Comparison of ENCODE assay signal across 13 mouse cellular contexts in genomic region chr9:41526126-41526525, GRCm38 (mm10).
DNase-seq lines count a peak whose midpoint lies in the region; ATAC-seq and TF ChIP-seq lines count a peak whose summit lies in the region.
"Had no signal": no experiment of that assay in that cellular context is flagged by ENCODE, and none has a peak within 500 bp of the region (broad histone marks: within the 10 kb centered on the region; RNA-seq: fewer than 3 reads in every experiment).

No protein-coding gene starts in this region.

- no peak for ATAC-seq in embryonic facial prominence, embryonic 12.5 days (ENCODE audit: insufficient number of reproducible peaks, insufficient read depth, low FRiP score, low TSS enrichment)
- no peak for ATAC-seq in lung, postnatal 0 days
- no peak for ATAC-seq in hindbrain, embryonic 12.5 days (ENCODE audit: low FRiP score)
- no peak for ATAC-seq in neural tube, embryonic 15.5 days (ENCODE audit: low FRiP score)
- no peak for ATAC-seq in kidney, embryonic 15.5 days (replicated peaks; ENCODE audit: low FRiP score)

- no peak for DNase-seq in embryonic facial prominence, embryonic 10.5 days (ENCODE audit: low spot score)
- DNase-seq in lung, postnatal 0 days (ENCODE audit: low spot score) = peak; percentile 69
- no peak for DNase-seq in lung, adult 2 months
- no peak for DNase-seq in gastrocnemius, postnatal 14 days
- DNase-seq: heart, postnatal 4 days; liver, embryonic 13.5 days; right cerebral cortex, postnatal 4 days; thymus, adult 2 months had no signal

- H3K27me3 ChIP-seq in embryonic facial prominence, embryonic 12.5 days = no peaks in the 10 kb centered on the region
- no peaks in the 10 kb centered on the region for H3K27me3 ChIP-seq in embryonic facial prominence, embryonic 10.5 days (replicated peaks; ENCODE audit: low read depth, poor library complexity, severe bottlenecking)
- no peaks in the 10 kb centered on the region for H3K27me3 ChIP-seq in lung, postnatal 0 days (replicated peaks; ENCODE audit: insufficient read depth, low read length)
- no peaks in the 10 kb centered on the region for H3K27me3 ChIP-seq in hindbrain, embryonic 12.5 days
- H3K27me3 ChIP-seq in neural tube, embryonic 15.5 days (replicated peaks) = no peaks in the 10 kb centered on the region
- no peaks in the 10 kb centered on the region for H3K27me3 ChIP-seq in kidney, embryonic 15.5 days
- H3K27me3 ChIP-seq: liver, embryonic 13.5 days had no signal

- peak overlapping the region; percentile 41; the same call in 1 of the 2 replicates for H3K27ac ChIP-seq in embryonic facial prominence, embryonic 12.5 days
- no peak overlapping the region for H3K27ac ChIP-seq in embryonic facial prominence, embryonic 10.5 days (replicated peaks)
- no peak overlapping the region for H3K27ac ChIP-seq in lung, postnatal 0 days (ENCODE audit: low read length)
- peak overlapping the region; percentile 70 for H3K27ac ChIP-seq in hindbrain, embryonic 12.5 days
- H3K27ac ChIP-seq in neural tube, embryonic 15.5 days (replicated peaks) = peak overlapping the region; percentile 79
- no peak overlapping the region for H3K27ac ChIP-seq in kidney, embryonic 15.5 days
- H3K27ac ChIP-seq: liver, embryonic 13.5 days had no signal

- H3K9me3 ChIP-seq in embryonic facial prominence, embryonic 12.5 days = no peaks in the 10 kb centered on the region
- H3K9me3 ChIP-seq in embryonic facial prominence, embryonic 10.5 days = no peaks in the 10 kb centered on the region
- no peaks in the 10 kb centered on the region for H3K9me3 ChIP-seq in lung, postnatal 0 days (ENCODE audit: low read length)
- H3K9me3 ChIP-seq in hindbrain, embryonic 12.5 days (replicated peaks) = no peaks in the 10 kb centered on the region
- no peaks in the 10 kb centered on the region for H3K9me3 ChIP-seq in neural tube, embryonic 15.5 days (replicated peaks)
- no peaks in the 10 kb centered on the region for H3K9me3 ChIP-seq in kidney, embryonic 15.5 days (replicated peaks)
- H3K9me3 ChIP-seq: liver, embryonic 13.5 days had no signal

- no peak for TF ChIP-seq CTCF in lung, postnatal 0 days (IDR thresholded peaks at IDR 0.05)
- no peak for TF ChIP-seq CTCF in lung, adult 2 months (IDR thresholded peaks at IDR 0.05; ENCODE audit: insufficient read depth, low read length)

- 70% methylated on average over 8 of the region's 8 CpGs for WGBS in embryonic facial prominence, embryonic 12.5 days
- WGBS in embryonic facial prominence, embryonic 10.5 days = 72% methylated on average over 8 of the region's 8 CpGs
- WGBS in lung, postnatal 0 days = 33% methylated on average over 8 of the region's 8 CpGs
- 26% methylated on average over 8 of the region's 8 CpGs for WGBS in lung, adult 2 months
- WGBS in hindbrain, embryonic 12.5 days = 57% methylated on average over 8 of the region's 8 CpGs
- 46% methylated on average over 8 of the region's 8 CpGs for WGBS in neural tube, embryonic 15.5 days
- WGBS in kidney, embryonic 15.5 days = 56% methylated on average over 8 of the region's 8 CpGs

- H3K36me3 ChIP-seq in embryonic facial prominence, embryonic 12.5 days = 0 out of 2 replicates have a peak, but pooled peaks cover 2% of the 10 kb centered on the region
- peaks cover 5% of the 10 kb centered on the region; the same call in 1 of the 2 replicates for H3K36me3 ChIP-seq in embryonic facial prominence, embryonic 10.5 days (replicated peaks)
- H3K36me3 ChIP-seq in lung, postnatal 0 days (ENCODE audit: insufficient read depth, low read length) = no peaks in the 10 kb centered on the region
- peaks cover 3% of the 10 kb centered on the region; the same call in 1 of the 2 replicates for H3K36me3 ChIP-seq in hindbrain, embryonic 12.5 days
- H3K36me3 ChIP-seq in neural tube, embryonic 15.5 days = no peaks in the 10 kb centered on the region
- no peaks in the 10 kb centered on the region for H3K36me3 ChIP-seq in kidney, embryonic 15.5 days
- H3K36me3 ChIP-seq: liver, embryonic 13.5 days had no signal

- peaks cover 24% of the 10 kb centered on the region for H3K4me1 ChIP-seq in embryonic facial prominence, embryonic 12.5 days
- H3K4me1 ChIP-seq in embryonic facial prominence, embryonic 10.5 days = peaks cover 21% of the 10 kb centered on the region
- H3K4me1 ChIP-seq in lung, postnatal 0 days (ENCODE audit: insufficient read depth, low read depth, low read length) = no peaks in the 10 kb centered on the region
- H3K4me1 ChIP-seq in lung, adult 2 months (ENCODE audit: control insufficient read depth, insufficient read depth, low read length) = no peaks in the 10 kb centered on the region
- peaks cover 26% of the 10 kb centered on the region for H3K4me1 ChIP-seq in hindbrain, embryonic 12.5 days
- peaks cover 41% of the 10 kb centered on the region for H3K4me1 ChIP-seq in neural tube, embryonic 15.5 days
- H3K4me1 ChIP-seq in kidney, embryonic 15.5 days = peaks cover 19% of the 10 kb centered on the region
- H3K4me1 ChIP-seq: liver, embryonic 13.5 days had no signal

- intact Hi-C loops in gastrocnemius, postnatal 14 days (cut with DNase I; ENCODE audit: low total_unique reads) = no loop called here

- no peak for TF ChIP-seq POLR2A in lung, adult 2 months (IDR thresholded peaks at IDR 0.05; ENCODE audit: borderline replicate concordance, extremely low read depth, low read depth, low read length)

- no peak overlapping the region for H3K9ac ChIP-seq in embryonic facial prominence, embryonic 12.5 days
- H3K9ac ChIP-seq in lung, postnatal 0 days (replicated peaks; ENCODE audit: low read depth) = no peak overlapping the region
- H3K9ac ChIP-seq in hindbrain, embryonic 12.5 days = no peak overlapping the region
- no peak overlapping the region for H3K9ac ChIP-seq in neural tube, embryonic 15.5 days (replicated peaks)
- no peak overlapping the region for H3K9ac ChIP-seq in kidney, embryonic 15.5 days
- H3K9ac ChIP-seq: liver, embryonic 13.5 days had no signal

- no peak for TF ChIP-seq EP300 in lung, postnatal 0 days (IDR thresholded peaks at IDR 0.05)

- no peak overlapping the region for H3K4me3 ChIP-seq in embryonic facial prominence, embryonic 12.5 days
- no peak overlapping the region for H3K4me3 ChIP-seq in embryonic facial prominence, embryonic 10.5 days
- H3K4me3 ChIP-seq in lung, postnatal 0 days (ENCODE audit: low read depth, low read length) = no peak overlapping the region
- no peak overlapping the region for H3K4me3 ChIP-seq in lung, adult 2 months (replicated peaks; ENCODE audit: extremely low read depth, low read depth, low read length)
- no peak overlapping the region for H3K4me3 ChIP-seq in hindbrain, embryonic 12.5 days
- H3K4me3 ChIP-seq in neural tube, embryonic 15.5 days (replicated peaks) = no peak overlapping the region
- no peak overlapping the region for H3K4me3 ChIP-seq in kidney, embryonic 15.5 days (replicated peaks)
- H3K4me3 ChIP-seq: liver, embryonic 13.5 days; myocyte had no signal

- no peak overlapping the region for H3K4me2 ChIP-seq in embryonic facial prominence, embryonic 12.5 days (replicated peaks)
- H3K4me2 ChIP-seq in lung, postnatal 0 days (replicated peaks; ENCODE audit: low read depth, low read length) = peak overlapping the region; percentile 32; the same call in 1 of the 2 replicates
- no peak overlapping the region for H3K4me2 ChIP-seq in hindbrain, embryonic 12.5 days (replicated peaks)
- H3K4me2 ChIP-seq in neural tube, embryonic 15.5 days = 0 out of 2 replicates have a peak overlapping the region, but pooled peaks have one; percentile 1
- H3K4me2 ChIP-seq in kidney, embryonic 15.5 days = no peak overlapping the region
- H3K4me2 ChIP-seq: liver, embryonic 13.5 days had no signal

Comparison
In these comparisons a context has a peak if more than half of its experiments do, and no peak if none do; other contexts are left out.
1. H3K27ac ChIP-seq: peak in embryonic facial prominence, embryonic 12.5 days (single experiment), hindbrain, embryonic 12.5 days (single experiment) and neural tube, embryonic 15.5 days (single experiment); none in embryonic facial prominence, embryonic 10.5 days (single experiment), lung, postnatal 0 days (single experiment) and kidney, embryonic 15.5 days (single experiment).
2. H3K4me2 ChIP-seq: peak in lung, postnatal 0 days (single experiment) and neural tube, embryonic 15.5 days (single experiment); none in embryonic facial prominence, embryonic 12.5 days (single experiment), hindbrain, embryonic 12.5 days (single experiment) and kidney, embryonic 15.5 days (single experiment).